Mouse (Mus musculus) layer of hippocampus, adult 9-10 months (tissue): ENCODE measurements around the gene Kif24.

Experiments
- DNase-seq: peaks from one replicate; pipeline ENCODE4 v3.0.0; 2022; ENCODE audit warnings: low spot score

Gene Kif24

DNA sequence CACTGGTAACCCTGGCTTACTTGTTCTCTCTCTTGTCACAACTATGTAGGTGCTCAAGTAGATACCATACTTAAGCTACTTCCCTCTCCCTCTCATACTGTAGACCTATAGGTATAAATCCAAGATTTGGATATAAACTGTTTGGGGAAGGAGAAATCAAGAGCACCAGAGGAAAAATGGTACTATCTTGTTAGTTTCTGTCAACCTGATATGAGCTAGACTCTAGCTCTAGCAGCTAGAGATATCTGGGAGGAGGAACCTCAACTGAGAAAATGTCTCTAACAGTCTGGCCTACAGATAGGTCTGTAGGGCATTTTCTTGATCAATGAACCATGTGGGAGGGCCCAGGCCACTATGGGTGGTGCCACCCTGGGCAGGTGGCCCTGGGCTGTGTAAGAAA lies 63.5 kb downstream of the Kif24 start:
- DNase-seq = no peak

- DNase-seq = no peak
Observed at GRCm38 (mm10) chr4:41399904-41400303, 64.8 kb downstream of the Kif24 start.

- DNase-seq = no peak
Observed at GRCm38 (mm10) chr4:41398353-41398752, 66.3 kb downstream of the Kif24 start.

DNA sequence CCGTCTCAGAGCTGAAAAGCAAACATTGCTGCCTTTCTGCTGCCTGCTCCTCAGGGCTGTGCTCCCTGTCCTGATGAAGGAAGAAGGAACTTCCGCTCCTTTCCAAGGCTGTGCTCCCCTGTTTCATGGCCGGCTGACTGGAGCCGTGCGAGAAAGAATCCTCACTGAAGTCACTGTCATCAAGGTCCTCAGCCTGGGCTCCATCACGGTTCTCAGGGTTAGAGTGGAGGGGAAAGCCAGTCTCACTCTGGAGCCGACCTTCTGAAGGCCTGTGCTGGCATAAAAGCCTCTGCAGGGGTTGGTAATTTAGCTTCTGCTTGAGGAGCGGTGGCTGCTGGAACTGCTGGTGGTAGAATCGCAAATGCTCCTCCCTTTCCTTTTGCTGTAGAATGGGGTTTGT lies 70.0 kb downstream of the Kif24 start:
- DNase-seq = no peak

DNA sequence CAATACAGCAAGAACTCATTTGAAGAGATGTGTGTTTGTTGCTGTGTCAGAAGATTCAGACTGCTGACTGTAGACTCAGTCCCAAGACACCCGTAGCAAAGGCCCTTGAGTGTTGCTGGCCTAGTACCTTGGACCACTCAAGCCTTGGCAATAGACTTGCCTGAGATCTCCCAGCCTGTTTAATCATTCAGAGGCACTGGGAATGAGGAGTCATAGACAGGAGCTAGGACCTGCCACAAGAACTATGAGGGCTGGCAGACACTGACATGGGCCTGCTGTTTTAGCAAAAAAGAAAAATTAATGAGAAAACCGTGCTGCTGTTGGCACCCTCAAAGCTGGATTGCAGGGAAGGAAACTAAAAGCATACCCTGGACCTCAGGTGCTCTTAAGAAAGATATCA lies 73.7 kb downstream of the Kif24 start:
- DNase-seq = no peak

- peak; percentile 75 for DNase-seq
Observed at GRCm38 (mm10) chr4:41390122-41390521, 74.6 kb downstream of the Kif24 start.

DNA sequence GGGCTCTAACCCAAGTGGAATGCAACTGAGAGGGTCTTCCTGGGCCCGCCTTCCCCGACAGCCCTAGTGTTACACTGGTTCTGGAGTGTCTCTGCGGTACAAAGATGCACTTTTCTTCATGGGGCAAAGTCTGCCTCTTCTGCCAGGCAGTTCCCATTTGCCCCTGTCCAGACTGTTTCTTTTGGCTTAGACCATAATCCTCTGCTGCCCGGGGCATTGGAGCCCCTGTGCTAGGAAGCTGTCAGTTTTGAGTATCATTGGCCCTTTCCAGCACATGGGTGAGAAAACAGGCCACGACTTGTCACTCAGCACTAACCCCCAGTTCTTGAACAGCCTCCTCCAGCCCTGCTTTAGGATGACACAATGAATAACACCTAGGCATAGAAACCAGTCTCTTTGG lies 75.4 kb downstream of the Kif24 start:
- DNase-seq = no peak

DNA sequence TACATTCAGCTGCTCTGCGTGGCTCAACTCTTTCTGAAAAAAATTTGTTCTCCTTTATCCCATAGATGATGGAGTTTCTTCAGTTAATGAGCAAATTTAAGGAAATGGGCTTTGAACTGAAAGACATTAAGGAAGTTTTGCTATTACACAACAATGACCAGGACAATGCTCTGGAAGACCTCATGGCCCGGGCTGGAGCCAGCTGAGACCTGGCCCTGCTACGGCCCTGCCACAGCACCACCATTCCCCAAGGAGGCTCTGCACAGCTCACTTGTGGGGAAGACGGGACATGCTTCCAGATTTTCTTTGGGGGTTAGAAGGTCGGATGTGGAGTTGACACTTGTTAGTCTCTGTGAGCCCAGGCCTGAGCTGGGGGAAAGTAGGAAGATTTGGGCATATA lies 76.1 kb downstream of the Kif24 start:
- DNase-seq = no peak

DNA sequence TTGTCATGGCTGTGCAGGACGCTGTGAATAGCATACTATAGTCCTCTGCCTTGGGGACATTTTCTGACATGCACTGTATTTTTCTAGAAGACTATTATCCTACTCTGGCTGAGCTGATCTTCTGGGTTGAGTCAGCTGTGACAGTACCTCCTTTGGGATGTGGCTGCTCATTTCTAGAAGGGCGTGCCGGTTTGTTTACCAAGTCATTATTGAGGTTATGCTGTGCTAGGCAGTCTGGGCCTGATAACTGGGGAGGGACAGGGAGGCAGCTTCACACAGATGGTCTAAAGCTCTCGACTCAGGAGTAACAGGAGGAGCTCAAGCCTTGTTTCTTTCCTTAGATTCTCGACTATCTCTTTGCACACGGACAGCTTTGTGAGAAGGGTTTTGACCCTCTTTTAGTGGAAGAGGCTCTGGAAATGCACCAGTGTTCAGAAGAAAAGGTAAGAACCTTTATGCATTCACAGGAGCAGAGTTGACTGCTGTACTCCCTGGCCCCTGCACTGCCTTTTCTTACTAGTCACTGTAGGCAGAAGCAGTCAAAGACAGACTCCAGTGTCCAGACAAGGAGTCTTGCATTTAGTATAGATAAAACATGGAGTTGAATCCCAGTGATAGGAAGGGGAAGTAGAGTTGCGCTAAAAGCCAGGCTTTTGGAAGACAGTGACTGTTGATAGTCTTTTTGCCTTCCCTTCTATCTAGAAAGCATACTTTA lies 76.8 kb downstream of the Kif24 start:
- DNase-seq = no peak

- no peak for DNase-seq
Observed at GRCm38 (mm10) chr4:41386412-41386975, 78.2 kb downstream of the Kif24 start.

GRCm38 (mm10) chr4:41381213-41381950 lies 83.3 kb downstream of the Kif24 start:
- no peak for DNase-seq

DNA sequence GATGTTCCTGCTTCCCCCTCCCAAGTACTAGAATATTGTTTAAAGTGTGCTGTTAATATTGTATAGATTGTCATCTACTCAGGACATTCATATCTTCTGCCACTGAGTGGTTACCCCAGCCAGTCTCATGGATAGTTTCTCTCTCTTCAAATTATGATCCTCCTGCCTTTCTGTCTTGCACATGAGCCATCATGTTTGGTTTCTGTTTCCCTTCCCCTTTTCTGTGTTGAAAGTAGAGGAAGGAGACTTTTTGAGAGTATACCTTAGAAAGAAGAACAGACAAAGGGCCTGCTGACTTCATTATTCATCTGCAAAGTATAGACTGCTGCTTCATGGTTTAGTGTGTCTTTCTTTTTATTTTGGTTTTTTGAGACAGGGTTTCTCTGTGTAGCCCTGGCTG lies 87.1 kb downstream of the Kif24 start:
- no peak for DNase-seq

GRCm38 (mm10) chr4:41369702-41370437 lies 94.8 kb downstream of the Kif24 start:
- no peak for DNase-seq

DNA sequence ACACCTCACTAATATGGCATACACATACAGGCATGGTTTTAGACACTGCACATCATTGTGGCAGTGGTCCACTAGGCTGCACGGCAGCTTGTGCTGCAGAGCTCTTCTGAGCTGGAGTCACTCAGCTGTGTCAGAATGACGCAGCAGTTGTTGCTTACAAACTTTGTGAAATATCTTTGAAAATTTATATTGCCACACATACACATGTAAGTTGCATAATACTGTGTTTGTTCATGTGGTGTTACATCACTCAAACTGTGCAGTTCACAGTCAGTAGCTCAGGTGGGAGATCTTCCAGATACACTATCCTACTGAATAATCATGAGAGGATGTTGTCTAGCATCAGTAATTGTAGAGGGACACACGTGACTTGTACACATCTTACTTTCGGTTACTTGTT lies 96.5 kb downstream of the Kif24 start:
- no peak for DNase-seq

GRCm38 (mm10) chr4:41361059-41361458 lies 103.6 kb downstream of the Kif24 start:
- no peak for DNase-seq

GRCm38 (mm10) chr4:41359358-41359757 lies 105.3 kb downstream of the Kif24 start:
- no peak for DNase-seq

GRCm38 (mm10) chr4:41358669-41359068 lies 106.0 kb downstream of the Kif24 start:
- no peak for DNase-seq

DNA sequence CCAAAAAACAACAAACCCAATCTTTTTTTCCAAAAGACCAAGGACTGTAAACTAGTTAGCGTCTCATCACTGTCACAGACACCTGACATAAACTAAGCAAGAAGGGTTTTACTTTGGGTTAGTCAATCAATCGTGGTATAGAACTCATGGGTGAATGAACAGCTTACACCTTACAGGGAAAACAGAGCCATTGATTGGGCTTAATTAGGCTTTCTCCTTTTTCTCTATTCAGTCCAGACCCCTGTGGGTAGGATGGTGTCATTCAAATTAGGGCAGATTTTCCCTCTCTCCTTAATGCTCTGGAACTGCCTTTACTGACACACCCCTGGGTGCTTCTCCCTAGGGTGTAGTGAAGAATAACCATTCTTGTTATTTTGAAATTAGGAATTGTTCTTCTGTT lies 107.5 kb downstream of the Kif24 start:
- no peak for DNase-seq

- no peak for DNase-seq
Observed at GRCm38 (mm10) chr4:41353265-41353664, 111.4 kb downstream of the Kif24 start.

- DNase-seq = no peak
Observed at GRCm38 (mm10) chr4:41352758-41353157, 111.9 kb downstream of the Kif24 start.

- no peak for DNase-seq
Observed at GRCm38 (mm10) chr4:41349199-41349591, 115.5 kb downstream of the Kif24 start.

DNA sequence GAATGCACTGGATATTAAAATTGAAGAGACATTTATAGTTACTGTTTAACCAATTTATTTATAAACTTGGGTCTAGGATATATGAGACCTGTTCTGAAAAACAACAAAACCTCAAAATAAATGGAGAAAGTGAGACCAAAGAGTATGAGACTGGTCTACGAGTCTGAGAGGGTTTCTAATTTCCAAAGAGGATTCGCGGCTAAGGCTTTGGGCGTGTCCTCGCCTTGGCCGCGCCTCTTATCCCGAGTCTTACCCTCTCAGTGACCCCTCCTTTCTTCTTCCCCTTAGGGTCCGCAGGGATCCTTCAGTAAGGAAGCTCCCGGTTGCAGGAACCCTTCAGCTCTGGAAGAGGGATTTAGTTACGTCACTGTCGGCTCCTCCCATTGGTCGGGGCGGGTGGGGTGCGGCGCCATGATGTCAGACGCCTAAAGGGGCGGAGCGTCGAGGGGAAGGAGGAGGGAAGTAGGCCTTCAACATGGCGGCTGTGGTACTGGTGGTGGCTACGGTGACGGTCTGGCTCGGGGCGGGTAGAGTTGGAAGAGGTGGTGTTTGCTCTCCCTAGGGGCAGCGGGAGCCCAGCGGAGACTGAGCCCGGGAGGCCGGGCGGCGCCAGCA lies 116.0 kb downstream of the Kif24 start, which contains the start of gene Ubap1:
Gene Ubap1, plus strand, starts transcription at position 413 of the 615 bp plus-strand sequence.
- peak; percentile 64 for DNase-seq
